Mouse (Mus musculus): Measurements from ENCODE around the gene Mas1. TPM values are rescaled to one million over a fixed set of nuclear protein-coding genes. Genes with fewer than 3 reads are reported as not detected.
A peak's percentile ranks its signal among the peaks of the same experiment; 100 is the strongest.

The Mas1 gene
- 0.50 and 0.81 TPM in 2 replicates for polyA plus RNA-seq (2014; fragmentation: Nextera tagmentation; extraction: Ambion mirVana)

DNA sequence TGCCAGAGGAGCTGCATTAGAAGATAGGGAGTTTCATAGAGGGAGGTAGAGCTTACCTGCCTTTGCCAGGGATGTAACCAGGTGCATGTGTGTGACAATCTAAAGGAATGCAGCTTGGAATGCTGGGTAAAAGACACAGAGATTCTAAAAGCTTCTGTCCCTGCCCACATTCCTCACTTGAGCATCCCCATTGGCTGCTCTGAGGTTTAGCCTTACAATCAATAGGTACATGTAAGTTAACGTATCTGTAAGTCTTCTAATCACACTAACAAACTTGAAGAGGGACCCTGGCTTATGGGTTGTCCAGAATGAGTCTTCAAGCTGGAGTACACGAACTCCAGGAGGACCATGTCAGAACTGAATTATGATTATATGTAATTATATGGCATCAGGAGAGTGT, at the start of gene Mas1:
TSS of gene Mas1 (minus strand) at position 101 of the 400 bp plus-strand sequence.
- no peak for ATAC-seq (ENCODE audit: insufficient number of reproducible peaks, low FRiP score, low TSS enrichment, low read depth)
- Histone ChIP-seq H3K27me3 (ENCODE audit: control insufficient read depth, insufficient read depth, low read length) (no peaks in the 10 kb centered on the region), H3K9ac (ENCODE audit: low read length) (no peak within 1 kb of the TSS), H3K36me3 (ENCODE audit: control insufficient read depth, insufficient read depth, low read length) (no peaks in the 10 kb centered on the region), H3K4me3 (ENCODE audit: low read depth, low read length) (no peak within 1 kb of the TSS), H3K9me3 (ENCODE audit: control insufficient read depth, low read length) (no peaks in the 10 kb centered on the region), H3K4me1 (ENCODE audit: control insufficient read depth, insufficient read depth, low read length) (peaks cover 14% of the 10 kb centered on the region), H3K27ac (replicated peaks; ENCODE audit: low read depth, low read length) (0 out of 2 replicates have a peak within 1 kb of the TSS, but pooled peaks have one; percentile 58), H3K4me2 (ENCODE audit: low read depth, severe bottlenecking) (no peak within 1 kb of the TSS)
- 35% methylated on average over 2 of the region's 2 CpGs for WGBS
- no peak for DNase-seq (ENCODE audit: low spot score)

DNA sequence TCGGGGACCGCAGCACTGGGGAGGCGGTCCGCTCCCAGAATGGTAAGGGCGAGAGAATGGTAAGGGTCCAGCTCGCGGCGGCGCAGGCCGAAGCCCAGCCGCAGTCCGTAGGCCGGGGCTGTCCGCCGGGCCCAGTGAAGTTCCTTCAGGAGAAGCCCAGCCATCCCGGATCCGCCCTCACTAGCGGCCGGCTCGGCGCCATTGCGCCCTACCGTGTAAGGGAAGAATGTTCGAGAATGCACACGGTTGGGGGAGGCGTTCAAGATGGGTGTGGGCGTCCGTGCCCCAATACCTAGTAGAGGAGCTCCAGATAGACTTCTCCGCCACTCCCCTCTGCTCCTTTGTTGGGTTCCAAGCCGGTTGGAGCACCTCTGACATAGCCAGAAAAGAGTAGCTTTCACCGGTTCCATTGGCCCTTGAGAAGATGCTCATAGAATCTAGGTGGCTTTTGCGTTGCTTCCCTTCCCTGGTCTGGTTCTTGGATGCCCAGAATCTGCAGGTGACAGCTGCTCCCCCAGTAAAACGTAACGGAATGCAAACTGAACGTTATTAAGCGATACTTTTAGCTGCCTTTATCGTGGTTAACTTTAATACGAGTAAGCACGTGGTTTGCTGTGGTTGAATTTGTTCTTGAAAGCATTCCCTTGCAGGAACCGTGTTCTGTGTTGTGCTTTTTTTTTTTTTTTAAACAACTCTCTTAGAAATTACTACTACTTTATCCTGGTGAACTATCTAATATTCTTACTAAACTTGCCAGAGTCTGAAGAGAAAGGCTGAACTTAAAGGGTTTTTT, 48.8 kb upstream of the Mas1 start:
- ATAC-seq (ENCODE audit: insufficient number of reproducible peaks, low FRiP score, low TSS enrichment, low read depth), result peak; percentile 74

DNA sequence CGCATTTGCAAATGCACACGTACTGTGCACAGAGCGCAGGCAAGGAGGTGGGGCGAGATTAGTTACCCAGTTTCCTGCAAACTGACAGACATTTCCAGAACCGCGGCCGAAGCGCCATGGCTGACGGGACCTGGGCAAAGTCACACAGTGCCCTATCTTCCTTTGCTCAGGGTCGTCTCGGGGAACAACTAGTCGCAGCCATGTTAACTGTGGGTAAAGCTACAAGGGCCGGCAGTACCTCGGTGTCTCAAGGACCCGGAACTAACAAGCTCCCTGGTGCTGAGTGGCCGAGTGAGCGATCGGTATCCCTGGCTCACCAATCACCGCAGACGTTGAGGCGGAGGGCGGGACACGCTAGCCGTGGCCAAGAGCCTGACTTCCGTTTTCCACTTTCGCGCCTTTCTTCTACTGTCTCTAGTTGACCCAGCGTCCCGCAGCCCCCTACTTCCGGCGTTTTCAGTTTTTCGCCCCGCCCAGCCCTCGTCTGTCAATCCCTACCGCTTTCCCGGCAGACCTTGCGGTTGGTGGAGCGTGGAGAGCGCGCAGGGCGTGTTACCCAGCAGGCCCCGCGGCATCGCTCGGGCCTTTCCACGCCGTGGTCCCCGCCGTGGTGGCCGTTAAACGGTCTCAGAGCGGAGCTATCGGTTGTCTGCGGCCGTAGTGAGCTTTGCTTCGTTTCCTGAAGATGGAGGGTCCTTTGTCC, 48.1 kb upstream of the Mas1 start, which contains the start of gene Mrpl18:
TSS of gene Mrpl18 (minus strand) at position 465 of the 703 bp plus-strand sequence.
- peaks cover 29% of the 10 kb centered on the region for H3K36me3 ChIP-seq (ENCODE audit: control insufficient read depth, insufficient read depth, low read length)
- ATAC-seq (ENCODE audit: insufficient number of reproducible peaks, low FRiP score, low TSS enrichment, low read depth), result peak; percentile 99
- under 1% methylated on average over 56 of the region's 56 CpGs for WGBS

More for the DNA sequence above, 48.8 kb upstream of the Mas1 start:
- Histone ChIP-seq H3K27me3 (ENCODE audit: control insufficient read depth, insufficient read depth, low read length) (no peaks in the 10 kb centered on the region), H3K4me1 (ENCODE audit: control insufficient read depth, insufficient read depth, low read length) (no peaks in the 10 kb centered on the region), H3K4me3 (ENCODE audit: low read depth, low read length) (peak overlapping the region; percentile 81), H3K36me3 (ENCODE audit: control insufficient read depth, insufficient read depth, low read length) (peaks cover 31% of the 10 kb centered on the region), H3K27ac (replicated peaks; ENCODE audit: low read depth, low read length) (peak overlapping the region; percentile 72), H3K9ac (ENCODE audit: low read length) (peak overlapping the region; percentile 85), H3K9me3 (ENCODE audit: control insufficient read depth, low read length) (no peaks in the 10 kb centered on the region), H3K4me2 (ENCODE audit: low read depth, severe bottlenecking) (peak overlapping the region; percentile 69)
- DNase-seq (ENCODE audit: low spot score), result no peak
- WGBS, result under 1% methylated on average over 40 of the region's 40 CpGs

DNA sequence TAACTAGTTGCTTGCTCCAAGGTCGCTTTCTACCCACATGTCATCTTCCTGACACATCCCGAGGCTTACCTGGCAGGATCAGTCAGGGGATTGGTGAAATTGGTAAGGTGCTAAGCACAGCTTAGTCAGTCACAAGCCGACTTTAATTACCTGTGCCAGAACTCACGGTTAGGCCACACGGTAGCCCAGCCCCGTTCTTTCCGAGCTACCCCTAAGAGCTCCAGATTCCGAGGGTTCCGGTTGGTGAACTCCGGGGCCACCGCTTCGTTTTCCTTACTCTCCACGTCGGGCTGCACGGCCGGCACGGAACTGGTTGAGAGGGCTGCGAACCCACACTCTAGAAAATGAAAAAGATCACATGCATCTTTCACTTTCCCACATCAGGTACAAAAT, 47.5 kb upstream of the Mas1 start, which contains the start of gene Tcp1:
TSS of gene Tcp1 (plus strand) at position 214 of the 393 bp plus-strand sequence.
- no peaks in the 10 kb centered on the region for H3K27me3 ChIP-seq (ENCODE audit: control insufficient read depth, insufficient read depth, low read length)
- no peaks in the 10 kb centered on the region for H3K9me3 ChIP-seq (ENCODE audit: control insufficient read depth, low read length)
- peak within 1 kb of the TSS; percentile 72 for H3K27ac ChIP-seq (replicated peaks; ENCODE audit: low read depth, low read length)
- WGBS, result under 1% methylated on average over 18 of the region's 18 CpGs
- H3K36me3 ChIP-seq (ENCODE audit: control insufficient read depth, insufficient read depth, low read length), result peaks cover 31% of the 10 kb centered on the region
- H3K9ac ChIP-seq (ENCODE audit: low read length), result peak within 1 kb of the TSS; percentile 85
- no peak for ATAC-seq (ENCODE audit: insufficient number of reproducible peaks, low FRiP score, low TSS enrichment, low read depth)
- no peak for DNase-seq (ENCODE audit: low spot score)
- H3K4me2 ChIP-seq (ENCODE audit: low read depth, severe bottlenecking), result peak within 1 kb of the TSS; percentile 84
- peak within 1 kb of the TSS; percentile 81 for H3K4me3 ChIP-seq (ENCODE audit: low read depth, low read length)
- no peaks in the 10 kb centered on the region for H3K4me1 ChIP-seq (ENCODE audit: control insufficient read depth, insufficient read depth, low read length)

More for the DNA sequence above, 48.1 kb upstream of the Mas1 start, which contains the start of gene Mrpl18:
- Histone ChIP-seq H3K4me3 (ENCODE audit: low read depth, low read length) (peak within 1 kb of the TSS; percentile 81), H3K4me2 (ENCODE audit: low read depth, severe bottlenecking) (peak within 1 kb of the TSS; percentile 84), H3K9ac (ENCODE audit: low read length) (peak within 1 kb of the TSS; percentile 85), H3K9me3 (ENCODE audit: control insufficient read depth, low read length) (no peaks in the 10 kb centered on the region), H3K4me1 (ENCODE audit: control insufficient read depth, insufficient read depth, low read length) (no peaks in the 10 kb centered on the region), H3K27ac (replicated peaks; ENCODE audit: low read depth, low read length) (peak within 1 kb of the TSS; percentile 72), H3K27me3 (ENCODE audit: control insufficient read depth, insufficient read depth, low read length) (no peaks in the 10 kb centered on the region)
- DNase-seq (ENCODE audit: low spot score), result peak; percentile 99

DNA sequence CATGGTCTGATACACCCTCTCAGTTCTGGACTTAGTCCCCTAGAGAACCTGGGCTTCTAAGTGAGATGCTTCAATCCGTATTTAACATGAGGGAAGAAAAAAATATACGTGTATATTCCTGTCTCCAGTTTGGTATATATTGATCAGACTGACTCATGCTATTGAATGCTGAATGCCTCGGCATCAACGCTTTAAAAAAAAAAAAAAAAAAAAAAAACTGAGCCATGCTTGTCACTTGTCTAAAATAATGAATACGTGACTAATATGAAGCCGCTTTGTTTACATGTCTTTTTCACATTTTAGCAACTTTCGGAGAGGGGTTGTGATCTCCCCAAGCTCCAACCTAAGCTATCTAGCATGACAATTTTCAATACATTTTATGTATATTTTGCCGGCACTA, 42.4 kb upstream of the Mas1 start:
- no peak for ATAC-seq (ENCODE audit: insufficient number of reproducible peaks, low FRiP score, low TSS enrichment, low read depth)
- Histone ChIP-seq H3K36me3 (ENCODE audit: control insufficient read depth, insufficient read depth, low read length) (peaks cover 18% of the 10 kb centered on the region), H3K27me3 (ENCODE audit: control insufficient read depth, insufficient read depth, low read length) (no peaks in the 10 kb centered on the region), H3K4me1 (ENCODE audit: control insufficient read depth, insufficient read depth, low read length) (no peaks in the 10 kb centered on the region), H3K4me3 (ENCODE audit: low read depth, low read length) (no peak overlapping the region), H3K4me2 (ENCODE audit: low read depth, severe bottlenecking) (no peak overlapping the region), H3K27ac (replicated peaks; ENCODE audit: low read depth, low read length) (no peak overlapping the region), H3K9me3 (ENCODE audit: control insufficient read depth, low read length) (no peaks in the 10 kb centered on the region), H3K9ac (ENCODE audit: low read length) (no peak overlapping the region)
- no peak for DNase-seq (ENCODE audit: low spot score)
- WGBS, result 89% methylated on average over 8 of the region's 8 CpGs

GRCm38 (mm10) chr17:12909361-12910280, 41.7 kb upstream of the Mas1 start, which contains the start of gene Pnldc1:
Pnldc1 (minus strand) TSS chr17:12910230.
- Histone ChIP-seq H3K9ac (ENCODE audit: low read length) (no peak within 1 kb of the TSS), H3K9me3 (ENCODE audit: control insufficient read depth, low read length) (no peaks in the 10 kb centered on the region), H3K36me3 (ENCODE audit: control insufficient read depth, insufficient read depth, low read length) (peaks cover 20% of the 10 kb centered on the region), H3K4me2 (ENCODE audit: low read depth, severe bottlenecking) (no peak within 1 kb of the TSS), H3K27me3 (ENCODE audit: control insufficient read depth, insufficient read depth, low read length) (no peaks in the 10 kb centered on the region), H3K4me3 (ENCODE audit: low read depth, low read length) (no peak within 1 kb of the TSS), H3K4me1 (ENCODE audit: control insufficient read depth, insufficient read depth, low read length) (no peaks in the 10 kb centered on the region), H3K27ac (replicated peaks; ENCODE audit: low read depth, low read length) (no peak within 1 kb of the TSS)
- DNase-seq (ENCODE audit: low spot score) (no peak), ATAC-seq (ENCODE audit: insufficient number of reproducible peaks, low FRiP score, low TSS enrichment, low read depth) (no peak)
- WGBS, result 80% methylated on average over 35 of the region's 35 CpGs

DNA sequence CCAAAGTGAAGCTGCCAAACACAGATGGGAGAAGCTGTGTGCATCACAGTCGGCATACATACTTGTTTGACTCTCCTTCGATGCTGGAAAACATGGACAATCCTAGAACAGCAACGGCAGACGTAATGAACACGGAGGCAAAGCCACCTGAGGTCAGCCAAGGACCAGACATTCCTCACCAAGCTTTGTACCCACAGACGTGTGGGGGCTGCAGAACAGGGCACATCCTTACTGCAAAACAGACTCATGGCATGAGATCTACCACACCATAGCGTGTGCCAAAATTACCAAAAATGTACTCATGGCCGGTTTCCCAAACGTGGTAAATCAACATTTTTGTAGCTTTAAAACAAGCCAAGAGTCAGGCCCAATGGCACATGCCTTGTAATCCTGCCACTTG, 38.5 kb upstream of the Mas1 start:
- Histone ChIP-seq H3K4me2 (ENCODE audit: low read depth, severe bottlenecking) (no peak overlapping the region), H3K4me1 (ENCODE audit: control insufficient read depth, insufficient read depth, low read length) (no peaks in the 10 kb centered on the region), H3K9ac (ENCODE audit: low read length) (no peak overlapping the region), H3K4me3 (ENCODE audit: low read depth, low read length) (no peak overlapping the region), H3K9me3 (ENCODE audit: control insufficient read depth, low read length) (no peaks in the 10 kb centered on the region), H3K27ac (replicated peaks; ENCODE audit: low read depth, low read length) (no peak overlapping the region), H3K27me3 (ENCODE audit: control insufficient read depth, insufficient read depth, low read length) (no peaks in the 10 kb centered on the region), H3K36me3 (ENCODE audit: control insufficient read depth, insufficient read depth, low read length) (peaks cover 10% of the 10 kb centered on the region; the same call in 1 of the 2 replicates)
- no peak for DNase-seq (ENCODE audit: low spot score)
- 96% methylated on average over 9 of the region's 9 CpGs for WGBS
- ATAC-seq (ENCODE audit: insufficient number of reproducible peaks, low FRiP score, low TSS enrichment, low read depth), result no peak
